Mouse (Mus musculus) small intestine, adult 2 months (tissue): ENCODE results near the gene Khsrp.

ENCODE experiments used
- CTCF ChIP-seq: fragments of 200-500 bp; IDR thresholded peaks from 2 replicates; pipeline ENCODE4 v1.5.1; 2012; ENCODE audit warnings: low read depth, mild to moderate bottlenecking, control low read depth, inconsistent platforms, low read length, moderate library complexity, mixed read lengths; ENCODE audit not compliant: insufficient replicate concordance, insufficient read length; ENCODE audit errors: extremely low read depth
- POLR2A ChIP-seq: fragments of 200-500 bp; IDR thresholded peaks from 2 replicates; pipeline ENCODE4 v1.6.1; 2012; ENCODE audit warnings: low read depth, mild to moderate bottlenecking, control low read depth, inconsistent platforms, low read length, moderate library complexity

- TF ChIP-seq CTCF (no peak), POLR2A (no peak)
Measured at GRCm38 (mm10) chr17:56975391-56975790, 55.9 kb downstream of the Khsrp start.
